Mouse (Mus musculus) urinary bladder, postnatal 10 days (tissue): ENCODE data around the gene Socs7.

ENCODE experiments used
- DNase-seq: peaks from one replicate; pipeline ENCODE4 v3.0.0; 2022; ENCODE audit warnings: low spot score

Gene Socs7

DNA sequence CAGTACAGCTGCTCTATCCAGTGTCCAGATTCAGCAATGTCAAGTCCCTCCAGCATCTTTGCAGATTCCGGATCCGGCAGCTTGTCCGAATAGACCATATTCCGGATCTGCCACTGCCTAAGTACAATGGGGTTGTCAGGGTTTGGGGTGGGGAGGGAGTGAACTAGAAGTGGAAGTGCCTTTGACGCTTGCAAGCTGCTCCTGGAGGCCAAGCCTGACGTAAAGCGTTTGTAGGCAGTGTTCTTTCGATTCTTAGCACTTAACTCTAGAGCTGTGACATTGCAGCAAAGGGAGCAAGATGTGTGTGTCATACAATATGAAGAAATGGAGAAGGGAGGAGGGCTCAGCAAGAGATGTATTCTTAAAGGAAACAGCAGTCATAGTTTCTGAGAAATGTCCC is 26.8 kb downstream of the Socs7 start:
- DNase-seq = no peak

DNA sequence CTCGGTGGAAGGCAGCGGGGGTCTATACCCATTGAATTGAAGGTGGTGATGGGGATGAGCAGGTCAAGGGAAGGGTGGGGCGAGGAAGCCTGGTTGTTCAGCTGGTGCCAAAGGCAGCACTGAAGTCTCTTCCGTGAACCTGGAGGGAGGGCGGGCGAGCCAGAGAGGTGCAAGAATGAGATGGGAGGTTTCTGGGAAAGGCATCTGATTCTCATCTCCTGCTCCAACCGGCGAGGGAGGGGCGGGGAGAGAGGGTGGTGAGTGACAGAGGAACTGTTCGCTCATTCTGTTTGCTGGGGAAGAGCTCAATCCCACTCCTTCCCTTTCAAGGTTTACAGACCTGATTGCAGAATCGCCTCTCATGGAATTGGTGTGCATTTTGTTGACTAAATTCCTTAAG is 31.3 kb downstream of the Socs7 start:
- DNase-seq = no peak

DNA sequence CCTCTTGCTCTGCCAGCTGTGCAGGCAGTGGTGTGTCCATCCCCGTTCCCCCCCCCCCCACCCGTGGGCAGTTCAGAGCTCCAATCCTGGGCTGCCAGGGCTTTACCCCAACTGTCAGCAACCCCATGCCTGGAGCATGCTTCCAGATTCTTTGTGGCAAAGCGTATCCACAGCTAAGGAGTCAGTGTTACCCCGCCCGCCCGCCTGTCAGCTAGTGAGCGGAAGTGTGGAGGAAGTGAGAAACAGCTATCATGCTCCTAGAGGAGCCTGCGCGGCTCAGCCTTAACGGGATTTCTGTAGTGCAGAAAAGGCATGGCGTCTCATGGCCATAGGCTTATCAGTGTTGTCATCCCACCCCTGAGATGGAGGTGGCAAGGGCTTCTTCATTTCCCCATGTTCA is 31.8 kb downstream of the Socs7 start:
- DNase-seq = no peak

DNA sequence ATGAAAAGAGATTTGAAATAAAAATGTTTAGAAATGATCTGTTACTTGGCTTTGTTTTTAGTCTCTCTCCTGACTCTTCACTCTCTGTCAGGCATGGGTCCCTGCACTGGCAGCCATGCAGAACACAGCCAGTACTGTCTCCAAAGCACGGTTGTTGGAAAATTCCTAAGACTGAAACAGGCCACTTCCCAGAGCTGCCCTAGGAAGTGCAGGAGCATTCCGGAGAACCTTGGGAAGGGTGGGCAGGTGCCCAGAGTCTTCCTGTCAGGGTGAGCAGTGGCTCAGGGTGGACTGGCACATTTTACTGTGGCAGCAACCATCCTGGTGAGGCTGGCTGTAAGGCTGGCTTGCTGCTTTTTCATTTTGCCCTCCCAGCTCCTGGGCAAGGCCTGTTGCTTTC is 36.2 kb downstream of the Socs7 start:
- no peak for DNase-seq

DNA sequence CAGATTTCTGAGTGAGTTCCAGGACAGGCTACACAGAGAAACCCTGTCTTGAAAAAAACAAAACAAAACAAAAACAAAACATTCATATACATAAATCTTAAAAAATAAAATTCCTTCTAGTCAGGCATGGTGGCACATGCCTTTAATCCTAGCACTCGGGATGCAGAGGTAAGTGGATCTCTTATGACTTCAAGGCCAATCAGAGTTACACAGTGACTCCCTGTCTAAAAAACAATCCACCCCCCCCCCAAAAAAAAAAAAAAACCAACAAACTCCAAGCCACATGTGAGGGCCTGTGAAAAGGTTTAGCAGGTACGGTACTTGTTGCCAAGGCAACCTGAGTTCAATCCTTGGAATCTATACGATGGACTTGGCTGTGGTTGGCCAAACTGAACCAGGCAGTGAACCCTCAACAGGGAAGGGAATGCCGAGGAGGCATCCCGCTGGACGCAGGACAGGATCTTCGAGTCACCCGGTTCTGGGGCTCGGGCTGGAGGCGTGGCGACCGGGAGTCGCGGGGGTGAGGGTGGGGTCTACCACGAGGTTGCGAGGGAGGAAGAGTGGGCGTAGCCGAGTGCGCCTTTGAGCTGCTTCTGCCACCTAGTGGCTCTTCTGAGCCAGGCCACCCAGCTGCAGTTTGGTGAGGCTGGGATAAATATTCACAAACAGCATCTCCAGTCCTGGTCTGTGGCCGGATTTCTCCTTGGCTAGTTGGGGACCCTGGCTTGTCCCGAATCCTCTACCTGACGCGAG is 37.8 kb downstream of the Socs7 start:
- no peak for DNase-seq

DNA sequence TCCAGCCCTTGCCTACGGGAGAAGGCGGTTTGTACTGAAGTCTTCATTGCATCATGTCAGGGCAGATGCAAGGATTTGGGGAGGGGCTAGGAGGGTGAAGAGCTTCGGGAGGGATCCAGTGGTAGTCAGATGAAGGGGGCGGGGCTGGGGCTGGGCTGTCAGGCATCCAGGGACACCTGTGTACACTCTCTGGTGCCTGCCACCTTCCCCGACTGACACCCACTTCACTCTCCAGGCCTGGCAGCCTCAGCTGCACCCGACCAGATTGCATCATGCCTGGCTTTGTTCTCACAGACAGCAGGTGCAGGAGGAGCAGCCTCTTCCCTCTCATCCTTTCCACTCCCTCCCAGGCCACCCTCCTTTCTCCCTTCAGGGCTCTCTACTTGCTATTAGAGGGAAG is 38.7 kb downstream of the Socs7 start:
- no peak for DNase-seq

DNA sequence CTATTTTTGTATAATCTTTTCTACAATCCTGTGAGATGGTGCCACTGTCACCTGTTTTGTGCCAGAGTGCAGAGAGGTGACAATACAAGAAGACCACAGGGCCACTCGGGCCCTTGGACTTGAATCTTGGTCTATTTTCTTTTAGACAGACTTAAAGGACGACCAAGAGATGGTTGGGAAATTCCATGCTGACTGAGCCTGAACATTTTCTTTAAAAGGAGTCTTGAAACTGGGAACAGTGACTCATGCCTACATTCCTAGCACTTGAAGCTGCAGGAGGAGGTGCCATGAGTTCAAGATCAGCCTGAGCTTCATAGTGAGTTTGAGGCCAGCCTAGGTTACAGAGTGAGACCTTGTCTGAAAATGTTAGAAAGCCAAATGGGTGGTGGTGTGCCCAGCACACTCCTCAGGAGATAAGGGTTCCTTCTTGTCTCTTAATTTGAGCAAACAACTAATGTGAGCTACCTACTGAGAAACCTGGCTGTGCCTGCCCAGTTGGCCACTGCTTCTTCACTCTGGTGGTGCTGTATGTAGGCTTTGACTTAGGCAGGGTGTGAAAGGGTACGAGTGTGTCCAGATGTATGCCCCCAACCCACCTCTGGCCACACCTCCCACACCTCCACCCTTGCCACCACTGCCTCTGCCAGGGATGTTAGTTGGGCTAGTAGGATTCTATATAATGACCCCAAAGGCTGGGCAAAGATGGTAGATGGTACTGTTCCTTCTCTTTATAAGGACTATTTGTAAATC is 39.5 kb downstream of the Socs7 start:
- DNase-seq = no peak

DNA sequence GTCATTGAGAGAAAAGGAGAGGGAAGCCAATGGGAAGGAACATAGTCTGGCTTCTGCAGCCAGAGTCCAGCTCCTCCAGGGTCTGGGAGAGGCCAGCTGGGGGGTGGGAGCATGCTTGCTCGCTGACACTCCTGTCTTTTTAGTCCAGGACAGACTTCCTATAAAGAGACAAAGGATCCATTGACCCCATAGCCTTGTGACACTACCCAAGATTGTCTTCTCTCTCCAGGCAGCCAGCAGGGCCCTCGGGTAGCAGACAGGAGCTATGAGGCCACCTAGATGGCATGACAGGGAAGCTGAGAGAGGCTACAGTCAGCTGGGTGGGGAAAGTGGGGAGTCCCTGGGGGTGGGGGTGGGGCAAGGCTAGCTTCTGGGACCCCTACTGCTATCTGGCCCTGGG is 40.4 kb downstream of the Socs7 start:
- no peak for DNase-seq

DNA sequence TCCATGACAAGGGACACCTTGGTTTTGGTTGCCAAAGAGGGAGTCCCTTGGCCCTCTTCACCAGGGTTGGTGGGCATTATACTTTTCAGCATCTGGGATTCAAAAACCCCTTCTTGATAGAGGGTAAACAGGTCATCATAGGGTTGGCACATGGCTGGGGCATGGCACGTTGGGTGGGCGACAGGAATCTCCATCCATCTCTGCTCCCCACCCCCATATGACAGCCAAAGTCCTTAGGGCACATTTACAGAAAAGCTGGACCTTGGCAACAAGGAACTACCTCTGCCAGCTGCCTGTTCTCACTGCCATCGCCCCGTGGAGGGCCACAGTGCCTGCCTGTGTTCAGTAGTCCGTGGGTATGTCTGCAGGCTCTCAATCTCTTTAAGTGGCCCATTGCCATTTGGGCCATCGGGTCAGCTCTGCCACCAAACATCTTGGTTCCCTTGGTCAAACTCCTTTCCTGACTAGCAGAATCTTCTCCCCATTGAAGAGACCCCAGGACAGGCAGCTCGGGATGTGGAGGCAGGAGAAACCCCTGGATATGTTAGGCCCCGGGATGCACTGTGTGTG is 41.3 kb downstream of the Socs7 start:
- no peak for DNase-seq

DNA sequence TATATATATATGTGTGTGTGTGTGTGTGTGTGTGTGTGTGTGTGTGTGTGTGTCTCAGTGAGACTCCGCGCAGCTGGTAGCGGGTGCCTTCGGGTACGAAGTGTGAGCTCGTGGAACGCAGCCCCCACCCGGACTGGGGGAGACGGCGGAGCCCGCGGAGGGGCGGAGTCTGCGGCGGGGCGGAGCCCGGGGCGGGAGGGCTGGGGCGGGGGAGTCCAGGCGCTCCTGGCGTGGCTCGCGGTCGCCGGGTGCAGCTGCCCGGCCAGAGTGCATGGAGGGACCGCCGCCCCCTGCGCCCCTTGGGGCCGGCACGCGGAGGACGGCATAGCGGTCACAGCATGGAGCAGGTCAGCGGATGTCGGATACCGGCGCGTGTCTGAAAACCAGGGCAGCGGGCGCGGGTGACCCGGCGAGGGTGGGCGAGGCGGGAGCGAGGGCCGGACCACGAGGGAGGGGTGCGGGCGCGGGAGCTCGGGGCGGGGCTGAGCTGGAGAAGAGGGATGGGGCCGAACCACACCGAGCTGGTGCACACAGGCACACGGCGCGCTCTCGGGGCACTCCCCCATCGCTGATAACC is 41.9 kb downstream of the Socs7 start:
- no peak for DNase-seq

DNA sequence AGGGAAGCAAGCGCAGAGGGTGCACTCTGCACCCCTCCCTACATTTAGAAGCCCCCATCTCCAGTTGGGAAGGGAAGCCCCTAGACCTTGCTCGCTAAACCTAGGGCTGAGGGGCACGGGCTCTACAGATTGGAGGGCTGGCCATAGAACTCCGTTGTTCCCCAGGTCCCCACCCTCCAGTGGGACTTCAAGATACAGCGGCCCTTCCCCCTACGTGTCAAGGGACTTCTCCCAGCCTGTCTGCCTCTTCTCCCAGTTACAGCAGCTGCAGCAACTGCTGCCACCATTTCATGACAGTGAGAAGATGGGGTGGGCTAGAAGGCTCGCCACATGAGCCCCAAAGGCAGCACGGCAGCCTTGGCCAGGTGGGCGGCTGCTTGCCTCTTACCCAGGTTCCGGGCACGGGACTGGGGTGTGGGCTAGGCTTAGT is 42.4 kb downstream of the Socs7 start:
- DNase-seq = no peak

DNA sequence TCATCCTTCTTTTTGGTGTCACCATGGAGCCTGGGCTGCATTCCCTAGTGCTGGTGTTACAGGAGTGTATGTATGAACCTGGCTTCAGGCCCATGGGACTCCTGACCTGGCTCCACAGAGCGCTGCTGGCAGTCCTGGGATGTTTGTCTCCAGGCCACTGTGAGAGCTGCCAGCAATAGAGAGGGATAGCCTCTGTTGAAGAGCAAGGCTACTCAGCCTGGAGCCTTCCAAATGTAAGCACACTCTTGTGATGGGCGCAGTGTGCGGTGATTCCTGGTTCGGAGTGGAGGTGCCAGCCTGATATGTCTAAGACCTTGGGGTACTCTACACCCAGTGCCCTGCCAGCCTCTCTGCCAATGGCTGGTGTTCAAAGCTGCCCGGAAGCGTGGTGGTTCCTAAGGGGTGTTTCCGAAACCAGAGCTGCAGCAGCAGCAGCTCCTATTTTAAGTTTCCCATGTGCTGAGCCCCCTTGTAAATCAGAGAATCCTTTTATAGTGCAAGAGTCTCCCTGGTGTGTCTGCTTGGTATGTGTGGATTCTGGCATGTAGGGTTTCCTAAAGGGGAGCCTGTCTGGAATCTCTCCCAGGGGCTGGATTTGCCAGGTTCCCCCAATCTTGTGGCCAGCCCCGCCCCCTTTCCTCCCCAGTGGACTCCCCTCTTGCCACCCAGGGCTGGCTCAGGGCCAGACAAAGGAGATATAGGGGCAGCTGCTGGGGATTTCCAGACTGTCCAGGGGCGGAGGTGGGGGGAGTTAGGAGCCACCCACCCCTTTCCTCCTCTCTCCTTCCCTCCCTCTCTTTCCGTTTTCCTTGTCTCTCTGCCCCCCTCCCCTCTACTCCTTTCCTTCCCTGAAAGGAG is 44.0 kb downstream of the Socs7 start:
- no peak for DNase-seq

DNA sequence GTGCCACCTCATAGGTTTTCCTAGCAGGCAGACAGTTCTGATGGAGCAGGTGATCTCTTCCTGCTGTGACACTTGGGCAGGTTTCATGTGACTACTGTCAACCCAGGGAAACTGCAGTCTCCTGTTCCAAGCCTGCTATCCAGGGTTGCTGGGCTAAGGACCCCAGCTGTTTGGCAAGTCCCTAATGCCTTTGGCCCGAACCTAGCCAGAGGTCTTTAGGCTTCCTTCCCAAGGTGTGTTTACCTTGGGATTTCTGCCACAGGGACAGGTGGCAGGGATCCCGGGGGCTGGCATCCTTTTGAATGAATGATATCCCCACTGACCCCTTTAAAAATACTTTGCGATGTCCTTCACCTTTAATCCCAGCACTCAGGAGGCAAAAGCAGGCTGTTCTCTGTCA is 45.1 kb downstream of the Socs7 start:
- no peak for DNase-seq

DNA sequence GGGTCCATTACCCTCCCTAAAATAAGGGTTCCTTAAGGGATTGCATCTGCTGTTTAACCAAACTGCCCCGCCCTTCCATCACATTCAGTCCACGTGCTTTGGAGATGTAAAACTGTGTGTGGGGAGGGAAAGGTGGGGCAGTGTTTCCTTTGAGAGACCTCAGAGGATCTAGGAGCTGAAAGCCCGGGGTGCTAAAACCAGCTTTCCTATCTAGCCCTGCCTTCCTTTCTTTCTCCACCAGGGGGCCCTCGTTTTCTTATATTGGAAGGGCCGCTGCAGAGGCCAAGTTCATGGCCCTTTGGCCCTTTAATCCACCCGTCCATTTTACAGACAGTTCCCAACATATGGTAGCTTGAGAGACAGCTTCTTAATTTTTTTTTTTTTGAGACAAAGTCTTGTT is 45.8 kb downstream of the Socs7 start:
- DNase-seq = no peak

DNA sequence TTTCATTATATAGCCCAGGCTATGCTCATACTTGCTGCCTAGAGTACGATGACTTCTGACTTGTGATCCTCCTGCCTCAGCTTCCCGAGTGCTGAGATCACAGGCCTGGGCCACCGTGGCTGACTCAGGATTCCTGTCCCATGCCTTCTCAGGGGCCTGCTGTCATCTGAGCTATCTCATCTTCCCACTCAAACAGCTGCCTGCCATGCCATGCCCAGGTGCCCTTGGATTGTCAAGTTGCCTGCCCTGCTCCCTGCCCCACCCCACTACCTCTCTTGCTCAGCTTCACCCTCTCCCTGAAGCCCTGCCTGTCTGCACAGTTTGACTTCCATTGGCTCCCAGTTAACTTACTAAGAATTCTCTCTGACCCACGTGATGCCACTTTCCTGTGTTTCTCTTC is 48.6 kb downstream of the Socs7 start:
- no peak for DNase-seq

DNA sequence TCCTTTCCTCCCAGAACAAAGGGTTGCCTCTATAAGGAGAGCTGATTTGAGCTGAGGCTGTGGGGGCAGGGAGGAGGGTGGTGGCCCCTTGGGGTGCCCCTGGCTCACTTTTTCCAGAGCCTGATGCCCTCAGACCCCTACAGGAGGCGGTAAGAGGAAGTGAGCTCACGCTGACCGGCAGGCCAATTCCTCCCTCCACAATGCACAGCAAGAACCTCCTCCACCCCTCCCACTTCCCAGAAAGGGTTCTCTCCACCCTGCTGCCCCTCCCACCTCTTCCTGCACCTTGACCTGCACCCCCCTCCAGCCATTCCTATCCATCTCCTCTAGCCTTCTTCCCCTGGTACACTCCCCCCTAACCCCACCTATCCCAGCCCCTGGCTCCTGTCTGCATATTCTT is 49.8 kb downstream of the Socs7 start:
- DNase-seq = no peak

DNA sequence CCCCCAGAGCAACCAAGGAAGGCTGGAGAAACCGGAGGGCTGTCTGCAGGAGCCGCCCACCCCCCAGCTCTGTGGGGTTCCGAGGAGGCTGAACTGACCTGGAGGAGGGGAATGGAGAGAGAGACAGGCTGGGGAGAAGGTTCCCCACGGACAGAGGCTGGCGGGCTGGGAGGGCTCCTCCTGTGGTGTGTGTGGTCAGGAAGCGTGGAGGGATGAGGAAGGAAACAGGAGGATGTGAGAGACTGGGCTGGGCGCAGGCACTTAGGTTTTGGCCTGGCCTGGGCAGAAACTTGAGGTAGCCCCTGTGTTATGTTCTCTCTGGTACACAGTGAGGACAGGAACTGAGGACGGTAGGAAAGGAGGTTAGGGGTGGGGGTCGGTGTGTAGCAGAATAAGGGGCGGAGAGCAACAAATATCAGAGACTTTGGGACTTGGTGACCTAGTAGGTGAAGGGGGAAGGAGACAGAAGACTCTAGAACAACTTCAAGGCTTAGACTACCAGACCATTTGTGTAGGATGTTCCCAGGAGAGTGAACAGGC is 50.5 kb downstream of the Socs7 start:
- no peak for DNase-seq

DNA sequence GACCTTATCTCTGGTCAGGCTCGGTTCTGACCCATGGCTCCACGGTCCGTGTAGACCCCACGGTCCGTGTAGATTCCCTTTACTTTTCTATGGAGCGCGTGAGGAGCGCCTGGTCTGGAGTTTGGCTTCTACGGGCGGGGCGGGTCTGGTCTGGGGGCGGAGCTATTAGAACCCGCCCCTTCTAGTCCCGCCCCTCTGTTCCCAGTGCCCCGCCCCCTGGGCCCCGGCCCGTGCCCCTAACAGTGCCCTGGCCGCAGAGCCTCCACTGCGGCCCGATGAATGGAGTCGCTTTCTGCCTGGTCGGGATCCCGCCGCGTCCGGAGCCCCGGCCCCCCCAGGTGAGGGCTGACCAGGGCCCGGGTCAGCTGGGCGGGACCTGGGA is 53.0 kb downstream of the Socs7 start, which contains the start of gene Arhgap23:
TSS of gene Arhgap23 (plus strand) at position 204 of the 382 bp plus-strand sequence.
- DNase-seq = no peak

DNA sequence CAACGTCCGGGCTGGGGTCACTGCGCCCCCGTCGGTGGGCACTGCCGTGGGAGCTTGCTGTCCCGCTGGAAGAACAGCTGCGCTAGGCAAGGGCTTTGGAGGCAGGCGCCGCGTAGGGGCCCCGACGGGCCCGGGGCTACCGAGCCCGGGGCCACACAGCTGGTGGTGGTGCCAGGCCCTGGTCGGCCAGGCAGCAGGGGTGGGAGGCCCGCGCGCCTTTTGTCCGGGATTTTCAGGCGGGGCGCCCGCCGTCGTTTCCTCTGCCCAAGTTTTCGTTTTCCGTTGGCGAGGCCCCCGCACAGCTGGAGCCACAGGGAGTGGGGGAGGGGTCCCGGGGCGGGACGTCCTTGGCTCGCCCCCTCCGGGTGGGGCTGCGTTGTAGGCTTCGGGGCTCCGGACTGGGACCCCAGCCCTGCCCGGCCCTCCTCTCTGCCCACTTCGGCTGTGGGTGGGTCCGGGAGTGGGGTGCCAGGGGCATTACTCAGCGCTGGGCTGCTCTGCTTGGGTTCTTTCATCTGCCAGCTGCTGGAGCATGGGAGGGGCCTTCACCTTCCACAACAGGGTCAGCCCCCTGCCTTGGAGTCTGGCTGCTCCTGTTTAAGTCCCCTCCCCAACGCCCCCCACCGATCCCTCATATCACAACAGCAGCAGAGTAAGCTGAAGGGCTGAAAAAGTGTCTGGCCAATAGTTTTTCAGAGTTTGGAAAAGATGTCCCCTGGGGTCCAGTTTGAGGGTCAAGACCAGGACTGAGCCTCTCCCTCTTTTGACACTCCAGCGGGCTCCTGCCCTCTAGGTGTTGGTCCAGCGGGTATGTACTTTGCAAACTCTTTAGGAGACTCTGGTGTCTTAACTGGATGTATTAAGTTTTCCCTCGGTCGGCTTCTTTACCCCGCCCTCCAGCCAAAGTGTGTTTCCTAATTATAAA is 53.6 kb downstream of the Socs7 start:
- no peak for DNase-seq

DNA sequence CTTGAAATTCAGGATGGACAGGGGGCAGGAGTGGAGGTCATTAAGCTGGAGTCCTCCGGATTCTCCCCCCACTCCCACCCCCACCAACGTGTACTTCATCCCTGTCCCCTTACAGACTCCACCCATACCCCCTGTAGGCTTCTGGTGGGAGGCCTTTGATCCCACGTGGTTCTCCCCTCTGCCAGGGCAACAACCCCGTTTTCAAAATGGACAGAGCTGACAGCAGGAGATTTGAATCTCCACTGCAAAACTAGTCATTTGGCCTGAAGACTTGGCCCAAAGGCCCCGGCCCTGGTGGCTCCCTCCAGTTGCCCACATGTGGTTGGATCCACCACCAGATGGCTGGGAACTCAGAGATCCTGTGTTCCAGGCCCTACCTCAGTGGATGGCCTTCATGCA is 54.3 kb downstream of the Socs7 start:
- DNase-seq = no peak
